Mouse (Mus musculus) 3T3-L1 (cell line): ENCODE results near the gene Slc7a6os.

Experiments used
- DNase-seq: peaks from one replicate; pipeline ENCODE4 v3.0.0-alpha.2; 2015; ENCODE audit warnings: low read depth, low spot score

Gene Slc7a6os

GRCm38 (mm10) chr8:106177594-106177993 lies 33.1 kb downstream of the Slc7a6os start:
- no peak for DNase-seq

- no peak for DNase-seq
Observed at GRCm38 (mm10) chr8:106176891-106177290, 33.8 kb downstream of the Slc7a6os start.

- no peak for DNase-seq
Observed at GRCm38 (mm10) chr8:106173566-106173965, 37.2 kb downstream of the Slc7a6os start.

- DNase-seq = peak; percentile 69
Observed at GRCm38 (mm10) chr8:106169934-106170480, 40.7 kb downstream of the Slc7a6os start.

- peak; percentile 51 for DNase-seq
Observed at GRCm38 (mm10) chr8:106169017-106169933, 41.5 kb downstream of the Slc7a6os start.

GRCm38 (mm10) chr8:106168356-106169016 lies 42.2 kb downstream of the Slc7a6os start, which contains the start of gene Slc7a6:
TSS of gene Slc7a6 (plus strand) at chr8:106168857.
- DNase-seq = peak; percentile 60

GRCm38 (mm10) chr8:106165460-106165859 lies 45.3 kb downstream of the Slc7a6os start:
- peak; percentile 82 for DNase-seq

GRCm38 (mm10) chr8:106163251-106163650 lies 47.5 kb downstream of the Slc7a6os start:
- no peak for DNase-seq

GRCm38 (mm10) chr8:106159876-106160275 lies 50.9 kb downstream of the Slc7a6os start:
- no peak for DNase-seq

- no peak for DNase-seq
Observed at GRCm38 (mm10) chr8:106158381-106158780, 52.4 kb downstream of the Slc7a6os start.

- DNase-seq = no peak
Observed at GRCm38 (mm10) chr8:106157419-106157818, 53.3 kb downstream of the Slc7a6os start.

- DNase-seq = no peak
Observed at GRCm38 (mm10) chr8:106152876-106153275, 57.9 kb downstream of the Slc7a6os start.

- DNase-seq = peak; percentile 36
Observed at GRCm38 (mm10) chr8:106151041-106151440, 59.7 kb downstream of the Slc7a6os start.
